ENCODE assay signal across 17 mouse cellular contexts in the genomic region with DNA sequence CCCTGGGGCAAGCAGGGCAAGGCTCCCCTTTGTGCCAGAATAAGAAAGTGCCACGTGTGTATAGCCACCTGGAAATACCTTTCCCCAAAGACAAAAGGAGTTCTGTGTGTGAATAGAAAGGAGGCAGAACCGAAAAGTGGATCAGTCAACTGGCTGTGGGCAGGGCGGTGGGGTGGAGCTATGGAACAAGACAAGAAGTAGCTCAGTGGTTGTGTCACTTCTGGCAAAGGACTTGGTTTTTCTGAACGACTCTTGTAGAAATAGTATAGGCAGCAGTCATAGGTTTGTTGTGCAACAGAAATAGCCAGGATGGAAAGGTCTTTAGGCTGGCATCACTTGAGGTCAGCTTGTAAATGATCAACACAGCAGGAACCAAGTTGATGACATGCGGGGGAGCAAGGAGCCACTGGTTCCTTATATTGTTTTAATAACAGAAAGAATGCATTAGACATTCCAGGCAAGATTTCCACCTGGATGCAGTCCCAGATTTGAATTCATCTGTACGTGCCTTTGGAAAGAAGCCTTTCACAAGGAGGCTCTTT.
A peak's percentile ranks its signal among the peaks of the same experiment; 100 is the strongest.
DNase-seq lines count a peak whose midpoint lies in the region; ATAC-seq lines count a peak whose summit lies in the region.
"Had no signal": no experiment of that assay in that cellular context is flagged by ENCODE, and none has a peak within 500 bp of the region (broad histone marks: within the 10 kb centered on the region; RNA-seq: fewer than 3 reads in every experiment).

No protein-coding gene starts in this region.

- H3K27me3 ChIP-seq in kidney, embryonic 16.5 days (ENCODE audit: insufficient read depth, low read length): no peaks in the 10 kb centered on the region; the same call in 1 of the 2 replicates
- no peaks in the 10 kb centered on the region for H3K27me3 ChIP-seq in stomach, embryonic 16.5 days (ENCODE audit: control insufficient read depth, insufficient read depth, low read length)
- H3K27me3 ChIP-seq: CH12.LX; embryonic facial prominence, embryonic 15.5 days; liver, embryonic 15.5 days had no signal

- H3K9ac ChIP-seq in kidney, embryonic 16.5 days (replicated peaks; ENCODE audit: low read length): no peak overlapping the region
- no peak overlapping the region for H3K9ac ChIP-seq in stomach, embryonic 16.5 days (ENCODE audit: low read length)
- H3K9ac ChIP-seq: embryonic facial prominence, embryonic 15.5 days; liver, embryonic 15.5 days had no signal

- H3K36me3 ChIP-seq in kidney, embryonic 16.5 days (ENCODE audit: insufficient read depth, low read length): no peaks in the 10 kb centered on the region
- no peaks in the 10 kb centered on the region for H3K36me3 ChIP-seq in stomach, embryonic 16.5 days (ENCODE audit: control insufficient read depth, insufficient read depth, low read length)
- H3K36me3 ChIP-seq: embryonic facial prominence, embryonic 15.5 days; liver, embryonic 15.5 days had no signal

- H3K27ac ChIP-seq in kidney, embryonic 16.5 days (ENCODE audit: low read length): no peak overlapping the region
- no peak overlapping the region for H3K27ac ChIP-seq in stomach, embryonic 16.5 days (ENCODE audit: low read length)
- H3K27ac ChIP-seq: embryonic facial prominence, embryonic 15.5 days; liver, embryonic 15.5 days had no signal

- DNase-seq in kidney, adult 9 months: peak; percentile 14
- peak; percentile 23 for DNase-seq in ZHBTc4 (ENCODE audit: low read depth, low spot score)
- peak; percentile 49 to 77 for DNase-seq in lung, adult 18-20 months
- no peak for DNase-seq in yolk sac, embryonic 10.5 days (ENCODE audit: low spot score)
- no peak for DNase-seq in layer of hippocampus, adult 18-20 months (ENCODE audit: low spot score in 2 of 2)
- DNase-seq: cerebellum, adult 11 months; gastrocnemius, postnatal 10 days; heart, postnatal 36 days; right cerebral cortex, adult 18-20 months; thymus, adult 2 months had no signal

- H3K4me2 ChIP-seq in kidney, embryonic 16.5 days (replicated peaks; ENCODE audit: low read depth, low read length): no peak overlapping the region
- H3K4me2 ChIP-seq in stomach, embryonic 16.5 days (ENCODE audit: low read depth, low read length): no peak overlapping the region
- H3K4me2 ChIP-seq: embryonic facial prominence, embryonic 15.5 days; heart, embryonic 11.5 days; liver, embryonic 15.5 days had no signal

- no peaks in the 10 kb centered on the region for H3K4me1 ChIP-seq in kidney, embryonic 16.5 days (ENCODE audit: insufficient read depth, low read length)
- no peaks in the 10 kb centered on the region for H3K4me1 ChIP-seq in stomach, embryonic 16.5 days (ENCODE audit: control insufficient read depth, insufficient read depth, low read length)
- H3K4me1 ChIP-seq: embryonic facial prominence, embryonic 15.5 days; liver, embryonic 15.5 days had no signal

- ATAC-seq in kidney, embryonic 16.5 days (ENCODE audit: low FRiP score, low TSS enrichment): no peak
- ATAC-seq in stomach, embryonic 16.5 days (ENCODE audit: insufficient read depth, low FRiP score): peak; percentile 62; the same call in 1 of the 2 replicates
- ATAC-seq: forebrain, embryonic 16.5 days had no signal

- 64% methylated on average over 6 of the region's 6 CpGs for WGBS in kidney, embryonic 16.5 days
- WGBS in stomach, embryonic 16.5 days: 60% methylated on average over 6 of the region's 6 CpGs

- no peaks in the 10 kb centered on the region for H3K9me3 ChIP-seq in kidney, embryonic 16.5 days (ENCODE audit: low read length)
- H3K9me3 ChIP-seq in stomach, embryonic 16.5 days (replicated peaks; ENCODE audit: control insufficient read depth, low read length): no peaks in the 10 kb centered on the region
- H3K9me3 ChIP-seq: embryonic facial prominence, embryonic 15.5 days; liver, embryonic 15.5 days had no signal

- no peak overlapping the region for H3K4me3 ChIP-seq in kidney, embryonic 16.5 days (ENCODE audit: low read length)
- no peak overlapping the region for H3K4me3 ChIP-seq in stomach, embryonic 16.5 days (replicated peaks; ENCODE audit: low read length)
- H3K4me3 ChIP-seq: embryonic facial prominence, embryonic 15.5 days; liver, embryonic 15.5 days had no signal

Comparison
In these comparisons a context has a peak if more than half of its experiments do, and no peak if none do; other contexts are left out.
1. DNase-seq: peak in kidney, adult 9 months (single experiment), ZHBTc4 (single experiment) and lung, adult 18-20 months (2 of 2); none in yolk sac, embryonic 10.5 days (single experiment) and layer of hippocampus, adult 18-20 months (0 of 2).